Mouse (Mus musculus): Measurements from ENCODE around the gene Nudcd3. TPM values are rescaled to one million over a fixed set of nuclear protein-coding genes. Genes with fewer than 3 reads are reported as not detected.
A peak's percentile ranks its signal among the peaks of the same experiment; 100 is the strongest.
"Not testable (repeated sequence)": the region's sequence is repeated elsewhere in the genome, so short reads cannot be mapped to it uniquely, and the experiment has no call there.

Gene Nudcd3
- total RNA-seq, 2 experiments from 2014 or later = 45.8 to 52.3 TPM

DNA sequence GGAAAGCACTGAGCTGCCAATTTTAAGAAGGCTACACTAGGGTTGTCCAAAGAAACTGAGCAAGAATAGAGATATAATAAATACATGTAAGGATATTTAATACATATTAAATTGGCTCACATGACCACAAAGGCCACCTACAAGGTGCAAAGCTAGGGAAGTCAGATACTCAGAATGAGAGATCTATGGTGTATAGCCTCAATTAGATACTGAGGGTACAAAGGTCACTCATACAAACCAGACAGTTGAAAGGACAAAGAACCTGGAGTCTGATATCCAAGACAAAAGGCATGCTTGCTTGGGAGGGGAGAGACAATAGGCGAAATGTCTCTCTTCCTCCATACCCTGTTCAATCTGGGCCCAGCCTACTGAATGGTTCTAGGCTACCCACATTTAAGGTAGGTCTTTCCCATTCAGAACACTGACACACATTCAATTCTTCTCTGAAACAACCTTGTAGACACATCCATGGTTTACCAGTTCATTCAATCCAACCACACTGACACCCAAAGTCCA, 76.6 kb downstream of the Nudcd3 start:
- DNase-seq = no peak

DNA sequence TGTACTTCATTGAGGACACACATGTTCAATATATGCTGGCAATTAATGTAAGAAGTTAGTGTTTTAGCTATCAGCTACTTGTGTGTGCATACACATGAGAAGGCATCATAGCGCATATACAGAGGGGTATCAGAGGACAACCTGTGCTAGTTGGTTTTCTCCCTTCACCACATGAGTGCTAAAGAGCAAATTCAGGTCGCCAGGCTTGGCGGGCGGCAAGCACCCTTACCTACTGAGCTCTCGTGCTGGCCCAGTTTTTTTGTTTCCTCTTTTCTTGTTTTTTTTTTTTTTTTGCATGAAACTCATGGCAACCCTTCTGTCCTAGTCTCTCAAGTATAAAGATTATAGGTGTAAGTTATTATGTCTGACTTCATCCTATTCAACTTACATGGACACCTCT, 77.6 kb downstream of the Nudcd3 start:
- no peak for DNase-seq

DNA sequence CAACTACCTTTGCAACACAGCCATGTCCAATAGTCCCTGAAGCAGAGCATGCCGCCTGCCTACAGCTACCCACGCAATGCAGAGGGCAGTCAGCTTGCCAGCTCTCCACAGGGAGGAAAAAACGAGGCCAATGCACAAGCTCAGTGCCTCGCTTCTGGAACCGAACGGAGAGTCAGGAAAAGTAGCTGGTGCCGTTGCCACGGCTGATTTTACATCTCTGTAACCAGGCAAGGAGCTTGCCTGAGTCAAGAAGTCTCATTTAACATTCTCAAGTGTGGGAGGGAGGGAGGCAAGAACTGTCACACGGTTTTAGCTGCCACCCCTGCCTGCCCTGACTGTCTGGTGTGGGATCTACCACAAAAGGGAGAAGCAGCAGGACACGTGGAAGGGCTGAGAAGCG, 79.6 kb downstream of the Nudcd3 start:
- no peak for DNase-seq

DNA sequence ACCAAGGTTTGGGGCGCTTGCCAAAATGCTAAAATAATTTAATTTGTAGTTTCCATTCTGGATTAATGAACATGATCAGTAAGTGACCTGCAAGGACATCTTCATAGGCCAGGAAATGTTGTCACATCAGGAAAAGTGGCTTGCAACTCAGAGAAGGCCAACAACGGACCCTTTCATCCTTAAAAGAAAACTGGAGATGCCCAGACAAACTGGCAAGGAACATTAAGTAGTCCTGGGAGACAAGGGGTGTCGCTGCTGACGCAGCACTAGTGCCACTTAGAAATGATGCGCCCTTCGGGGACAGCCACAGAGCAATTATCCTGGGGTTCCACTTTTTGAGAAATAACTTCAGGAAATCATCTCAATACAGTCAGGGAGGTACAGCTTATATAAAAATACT, 80.2 kb downstream of the Nudcd3 start:
- DNase-seq = no peak

DNA sequence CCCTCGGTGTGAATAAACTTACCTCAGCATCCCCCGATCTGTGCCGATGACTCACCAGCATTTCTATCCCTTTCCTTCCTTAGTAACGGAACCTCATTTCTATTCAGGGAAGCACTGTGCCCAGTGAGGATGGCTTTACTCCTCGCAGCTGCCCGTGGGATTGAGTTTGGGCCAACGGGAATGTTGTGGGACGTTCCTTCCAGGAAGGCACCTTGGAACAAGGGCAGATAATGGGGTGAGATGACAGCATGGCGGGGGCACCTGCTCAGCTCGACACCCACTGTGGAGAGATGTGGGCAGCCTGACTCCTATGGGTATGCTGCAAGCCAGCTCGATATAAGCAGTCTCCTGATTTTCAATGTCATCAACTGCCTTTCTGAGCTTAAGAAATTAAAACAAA, 80.9 kb downstream of the Nudcd3 start:
- DNase-seq = no peak

DNA sequence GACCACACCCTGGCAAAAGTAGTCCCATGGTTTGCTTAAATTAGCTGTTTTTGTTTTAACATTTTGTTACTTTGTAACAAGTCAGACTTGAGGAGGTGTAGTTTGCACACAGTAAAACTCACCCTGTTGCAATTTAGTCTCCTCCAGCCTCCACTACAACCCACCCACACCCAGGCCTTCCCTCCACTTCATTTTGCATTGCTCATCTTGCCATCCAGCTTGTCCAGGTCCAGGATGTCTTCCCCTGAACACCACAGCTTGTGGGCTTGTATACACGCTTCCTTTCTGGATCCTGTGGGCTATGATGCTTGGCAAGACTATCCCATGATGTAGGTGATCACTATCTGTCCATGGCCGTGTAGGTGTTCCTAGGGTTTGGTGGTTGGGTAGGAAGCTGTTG, 82.3 kb downstream of the Nudcd3 start:
- no peak for DNase-seq

DNA sequence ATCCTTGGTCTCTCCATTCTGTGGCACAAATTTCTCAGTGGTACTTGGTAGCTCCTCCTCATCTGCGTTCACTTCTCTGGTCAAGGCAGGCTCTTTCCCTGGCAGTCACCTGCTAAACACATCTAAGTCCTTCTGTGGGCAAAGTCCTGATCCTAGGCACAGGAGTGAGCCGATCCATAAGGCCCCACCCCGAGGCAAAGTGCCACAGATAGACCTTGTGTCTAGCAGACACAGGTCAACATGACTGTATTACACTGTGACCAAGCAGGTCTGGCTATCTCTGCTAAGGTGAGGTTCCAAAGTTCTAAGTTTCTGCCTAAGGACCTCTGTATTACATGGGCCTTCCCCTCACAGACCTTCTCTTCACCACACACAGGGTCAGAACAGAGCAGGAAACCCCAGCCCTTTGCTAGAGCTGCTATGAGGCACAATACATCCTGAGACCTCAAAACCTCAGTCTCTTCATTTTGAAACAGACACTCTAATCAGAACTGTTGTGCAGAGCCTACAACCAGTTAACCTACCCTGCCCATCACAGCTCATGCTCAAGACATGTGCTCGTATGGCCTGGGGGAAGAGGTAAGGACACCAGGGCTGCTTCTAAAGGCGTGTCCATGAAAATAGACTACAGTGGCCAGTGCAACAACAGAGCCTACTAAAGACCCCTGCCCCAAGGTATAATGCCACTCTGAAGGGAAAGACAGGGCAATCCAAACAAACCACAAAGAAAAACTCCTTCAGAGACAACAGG, 88.3 kb downstream of the Nudcd3 start:
- DNase-seq = no peak

DNA sequence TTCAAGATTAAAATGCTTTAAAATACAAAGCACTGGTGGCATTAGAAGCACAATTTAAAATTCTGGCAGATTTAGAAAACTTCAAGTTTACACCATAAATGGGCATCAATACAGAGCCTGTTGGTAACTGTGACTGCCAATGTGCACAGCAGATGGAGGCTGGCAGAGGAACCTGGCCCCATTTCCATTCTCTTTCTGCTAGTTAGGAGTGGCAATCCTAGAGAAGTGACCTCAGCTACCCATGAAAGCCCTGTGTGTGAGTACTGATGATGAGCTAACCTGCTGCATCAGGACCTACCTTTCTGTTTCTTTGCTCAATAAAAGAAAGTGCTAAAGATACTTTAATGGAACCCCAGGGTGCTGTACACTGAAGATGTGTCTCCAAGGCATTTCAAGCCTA, 90.2 kb downstream of the Nudcd3 start:
- DNase-seq = no peak

DNA sequence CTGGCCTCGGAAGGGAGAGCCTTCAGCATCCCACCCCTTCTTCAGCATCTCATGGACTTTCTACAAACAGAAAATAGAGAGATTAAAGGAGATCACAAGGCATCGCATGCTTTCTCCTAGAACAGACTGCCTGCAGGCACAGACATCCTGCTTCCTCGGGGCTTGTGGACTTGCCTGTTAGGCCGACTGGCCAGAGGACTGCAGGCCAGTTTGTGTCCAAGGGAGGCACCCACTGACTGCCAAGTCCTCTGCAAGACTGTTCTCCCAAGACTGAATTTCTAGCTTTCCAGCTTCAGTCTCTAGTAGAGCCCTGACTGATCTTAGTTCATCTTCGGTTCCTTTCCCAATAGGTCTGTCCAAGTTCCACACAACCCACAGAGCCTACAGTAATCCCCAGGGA, 91.9 kb downstream of the Nudcd3 start:
- no peak for DNase-seq

DNA sequence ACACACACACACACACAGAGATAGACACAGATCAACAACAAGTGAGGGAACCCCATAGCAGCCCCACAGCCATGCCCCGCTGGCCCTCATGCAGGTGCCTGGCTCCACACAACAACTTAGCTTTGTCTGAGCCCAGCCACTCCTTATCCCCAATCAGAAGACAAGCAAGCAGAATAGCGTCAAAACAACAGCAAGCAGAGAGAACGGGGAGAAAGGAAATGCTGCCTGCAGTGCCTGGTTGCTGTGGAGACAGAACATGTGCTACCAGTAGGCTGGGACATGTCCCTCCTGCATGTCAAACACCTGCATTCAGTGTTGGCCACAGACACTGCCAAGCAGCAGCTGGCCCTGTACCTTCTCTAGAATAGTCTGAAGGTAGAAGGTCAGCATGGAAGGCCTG, 92.5 kb downstream of the Nudcd3 start:
- DNase-seq = no peak

DNA sequence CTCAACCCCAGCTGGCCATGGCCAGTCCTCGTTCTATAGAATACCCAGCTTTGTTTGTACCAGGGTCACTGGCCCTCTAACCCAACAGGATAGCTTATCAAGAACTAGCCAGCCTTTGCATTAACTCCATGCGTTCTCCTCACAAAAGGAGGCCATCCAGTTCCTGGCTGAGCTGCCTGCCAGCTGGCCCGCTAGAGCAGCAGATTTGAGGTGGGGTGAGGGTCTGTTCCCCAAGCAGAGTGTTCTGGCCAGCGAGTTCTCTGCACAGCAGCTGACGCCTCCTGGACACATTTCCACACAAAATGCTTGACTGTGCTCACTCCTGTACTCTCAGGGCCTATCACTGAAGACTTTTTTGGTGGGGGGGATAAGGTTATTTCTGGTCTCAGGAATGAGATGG, 95.5 kb downstream of the Nudcd3 start:
- no peak for DNase-seq

DNA sequence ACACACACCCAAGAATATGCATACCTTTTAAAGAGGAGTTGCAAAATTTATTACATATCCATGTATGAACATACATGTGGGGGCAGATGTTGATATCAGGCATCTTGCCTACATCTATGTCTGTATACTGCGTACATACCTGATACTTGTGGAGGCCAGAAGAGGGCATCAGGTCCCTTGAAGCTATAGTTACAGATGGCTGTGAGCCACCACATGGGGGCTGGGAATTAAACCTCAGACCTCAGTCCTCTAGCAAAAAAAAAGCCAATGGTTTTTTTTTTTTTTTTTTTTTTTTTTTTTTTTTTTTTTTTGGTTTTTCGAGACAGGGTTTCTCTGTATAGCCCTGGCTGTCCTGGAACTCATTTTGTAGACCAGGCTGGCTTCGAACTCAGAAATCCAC, 103.6 kb downstream of the Nudcd3 start:
- not testable (repeated sequence) for DNase-seq

DNA sequence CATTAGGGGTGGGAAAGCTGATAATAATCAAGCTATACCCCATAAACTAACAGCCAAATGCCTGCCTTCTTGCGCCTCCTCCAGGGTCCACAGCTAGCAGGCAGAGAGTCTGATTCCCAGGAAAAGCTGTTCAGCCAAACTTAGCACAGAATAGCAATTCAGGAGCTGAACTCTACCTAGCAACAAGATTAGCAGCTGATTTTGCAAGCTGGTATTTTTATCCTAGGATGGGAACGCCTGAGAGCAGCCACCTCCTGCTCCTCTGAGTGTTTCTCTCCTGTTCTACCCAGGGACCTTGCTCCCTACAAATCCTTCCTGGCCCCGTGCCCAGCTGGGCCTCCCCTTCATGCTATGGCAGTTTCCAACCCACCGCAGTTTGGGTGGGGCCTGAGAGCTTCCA, 113.2 kb downstream of the Nudcd3 start:
- DNase-seq = no peak

DNA sequence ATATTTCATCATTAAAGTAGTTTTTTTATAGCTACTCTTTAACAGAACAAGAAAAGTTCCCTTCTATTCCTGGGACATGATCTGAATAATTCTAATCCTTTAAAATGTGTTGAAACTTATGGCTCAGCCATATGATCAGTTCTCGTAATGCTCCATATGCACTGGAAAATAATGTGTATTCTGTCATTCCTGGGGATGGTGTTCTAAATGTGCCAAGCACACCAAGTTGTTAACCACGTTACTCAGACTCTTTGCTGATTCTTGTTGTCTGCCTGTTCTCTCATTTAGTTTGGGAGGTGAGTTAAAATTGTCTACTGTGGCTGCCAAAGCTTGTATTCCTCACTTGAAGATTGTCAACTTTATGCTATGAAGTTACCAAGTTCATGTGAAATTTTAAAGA, 121.5 kb downstream of the Nudcd3 start:
- DNase-seq = no peak

DNA sequence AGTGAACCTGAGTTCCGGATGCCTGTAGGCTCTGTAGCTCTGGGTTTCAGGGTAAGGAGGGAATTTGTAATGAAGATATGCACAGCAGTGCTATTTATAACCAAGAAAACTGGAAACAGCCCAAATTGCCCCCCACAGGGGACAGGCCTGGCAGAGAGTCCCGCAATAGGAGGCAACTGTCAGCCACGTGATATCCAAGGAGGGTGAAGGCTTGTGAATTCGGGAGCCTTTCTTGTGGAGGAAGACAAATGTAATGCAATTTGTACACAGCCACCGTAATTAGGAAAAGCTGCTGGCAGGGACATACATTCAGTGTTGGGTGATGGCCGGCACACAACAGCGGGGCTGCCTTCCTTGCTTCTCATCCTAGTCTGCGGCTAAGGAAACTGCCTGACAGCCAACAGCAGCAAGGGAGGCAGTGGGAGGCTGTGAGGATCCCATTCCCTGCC, 124.6 kb downstream of the Nudcd3 start:
- DNase-seq = peak; percentile 50

DNA sequence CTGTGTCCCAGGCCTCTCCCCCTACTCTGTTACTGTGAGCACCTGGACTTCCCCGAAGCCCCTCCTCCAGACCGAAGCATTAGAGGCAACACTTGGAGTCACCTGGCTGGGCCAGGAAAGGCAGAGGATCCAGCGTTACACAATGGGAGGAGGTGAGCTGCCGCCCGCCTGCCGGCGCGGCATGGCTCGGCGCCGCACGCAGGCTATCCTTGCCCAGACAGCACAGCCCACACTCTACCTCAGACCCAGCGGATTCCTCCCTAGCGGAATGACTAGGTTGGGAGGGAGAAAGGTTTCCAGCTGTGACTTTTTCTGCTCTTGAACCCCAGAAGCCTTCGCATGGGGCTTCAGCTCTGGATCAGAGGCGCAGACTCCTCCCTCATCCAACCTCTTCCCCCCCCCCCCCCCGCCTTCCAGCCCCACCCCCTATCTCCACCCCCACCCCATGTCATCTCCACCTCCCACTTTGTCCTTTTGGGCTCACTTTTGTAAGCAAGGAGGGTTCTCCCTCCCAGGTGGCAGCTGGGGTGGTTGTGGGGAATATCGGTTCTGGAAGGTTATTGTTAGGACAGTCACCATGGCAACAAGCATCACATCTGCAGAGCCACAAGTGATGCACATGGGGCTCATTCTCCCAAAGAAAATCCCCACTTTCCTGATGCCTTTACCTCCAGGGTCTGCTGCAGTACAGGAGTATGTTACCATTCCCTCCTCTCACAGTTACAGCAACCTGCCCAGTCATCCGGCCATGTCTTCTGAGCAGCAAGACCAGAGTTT, 131.8 kb downstream of the Nudcd3 start:
- no peak for DNase-seq

DNA sequence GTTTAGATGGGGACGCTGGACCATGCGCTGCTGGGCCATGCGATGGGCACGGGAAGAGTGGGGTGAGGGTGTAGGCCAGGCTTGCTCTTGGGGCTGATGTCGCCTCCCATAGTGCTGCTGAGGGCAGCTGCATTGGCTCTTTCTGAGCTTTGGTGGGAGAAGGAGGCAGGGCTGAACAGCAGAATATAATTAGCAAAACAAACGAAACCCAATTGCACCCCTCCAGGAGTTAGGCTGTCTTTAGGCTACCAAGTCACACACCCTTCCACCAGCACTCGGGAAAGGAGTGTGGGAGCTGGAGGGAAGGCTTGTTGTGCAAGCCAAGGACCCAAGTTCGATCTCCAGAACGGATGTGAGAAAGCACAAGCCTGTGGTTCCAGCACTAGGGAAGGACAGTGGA, 133.1 kb downstream of the Nudcd3 start:
- DNase-seq = no peak

DNA sequence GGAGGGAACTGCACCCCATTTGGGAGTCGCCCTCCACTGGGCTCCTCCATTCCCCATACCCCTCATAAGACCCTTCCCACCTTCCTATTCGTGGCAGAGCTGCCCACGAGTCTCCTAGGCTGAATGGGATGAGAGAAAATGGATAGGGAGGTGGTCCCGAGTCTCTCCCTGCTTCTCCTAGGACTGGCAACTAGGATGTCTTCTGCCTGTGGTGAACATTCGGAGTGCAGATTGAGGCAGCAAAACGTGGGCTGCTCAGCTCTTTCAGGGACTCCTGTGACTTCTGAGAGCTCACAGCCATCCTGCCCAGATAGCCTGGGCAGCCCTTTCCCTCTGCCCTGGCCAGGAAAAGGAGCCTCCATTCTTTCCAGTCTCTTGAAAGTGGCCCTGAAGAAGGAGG, 134.0 kb downstream of the Nudcd3 start, which contains the start of gene Camk2b:
TSS of gene Camk2b (minus strand) at position 187 of the 400 bp plus-strand sequence.
- DNase-seq = no peak

DNA sequence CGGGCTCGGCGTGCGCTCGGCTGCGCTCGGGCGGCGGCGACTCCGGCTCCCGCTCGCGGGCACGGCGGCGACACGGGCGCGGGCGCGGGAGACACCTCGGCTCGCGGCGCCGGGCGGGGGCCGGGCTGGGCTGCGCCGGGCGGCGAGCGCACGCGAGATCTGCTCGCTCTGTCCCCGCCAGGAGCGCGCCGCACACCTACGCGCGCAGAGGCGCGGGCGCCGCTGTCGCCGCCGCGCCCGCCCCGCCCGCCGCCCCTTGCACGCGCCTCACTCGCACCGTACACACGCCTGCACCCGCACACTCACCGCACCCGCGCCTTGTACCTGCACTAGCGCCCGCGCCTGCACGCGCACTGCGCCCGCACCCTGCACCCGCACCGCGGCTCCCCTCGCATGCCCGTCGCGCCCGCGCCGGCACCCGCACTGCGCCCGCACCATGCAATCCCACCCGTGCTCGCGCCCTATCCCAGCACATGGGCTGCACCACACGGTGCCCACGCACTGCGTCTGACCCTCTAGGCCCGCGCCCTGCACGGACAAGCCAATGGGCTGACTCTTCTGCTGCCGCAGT, 134.6 kb downstream of the Nudcd3 start:
- DNase-seq = no peak

DNA sequence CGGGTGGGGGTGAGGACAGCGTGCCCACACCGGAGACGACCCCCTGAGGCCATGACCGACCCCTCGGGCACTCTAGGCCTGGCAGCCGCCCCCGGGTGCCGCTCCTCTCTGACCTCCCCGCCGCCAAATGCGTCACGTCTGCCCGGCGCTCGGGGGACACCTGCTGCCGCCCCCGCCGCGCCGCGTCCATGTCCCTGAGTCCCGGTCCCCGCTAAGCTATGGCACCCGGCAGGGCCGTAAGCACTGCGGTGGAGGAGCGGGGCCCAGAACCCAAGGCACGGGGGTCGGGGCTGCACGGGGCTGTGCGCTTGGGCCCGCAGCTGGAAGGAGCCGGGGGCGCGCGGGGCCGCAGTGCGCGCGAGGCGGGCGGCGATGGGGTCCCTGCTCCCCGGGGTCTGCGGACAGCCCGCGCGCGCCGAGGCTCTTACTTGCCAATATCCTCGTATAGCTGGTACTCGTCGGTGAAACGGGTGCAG, 135.1 kb downstream of the Nudcd3 start:
- peak; percentile 37 for DNase-seq

DNA sequence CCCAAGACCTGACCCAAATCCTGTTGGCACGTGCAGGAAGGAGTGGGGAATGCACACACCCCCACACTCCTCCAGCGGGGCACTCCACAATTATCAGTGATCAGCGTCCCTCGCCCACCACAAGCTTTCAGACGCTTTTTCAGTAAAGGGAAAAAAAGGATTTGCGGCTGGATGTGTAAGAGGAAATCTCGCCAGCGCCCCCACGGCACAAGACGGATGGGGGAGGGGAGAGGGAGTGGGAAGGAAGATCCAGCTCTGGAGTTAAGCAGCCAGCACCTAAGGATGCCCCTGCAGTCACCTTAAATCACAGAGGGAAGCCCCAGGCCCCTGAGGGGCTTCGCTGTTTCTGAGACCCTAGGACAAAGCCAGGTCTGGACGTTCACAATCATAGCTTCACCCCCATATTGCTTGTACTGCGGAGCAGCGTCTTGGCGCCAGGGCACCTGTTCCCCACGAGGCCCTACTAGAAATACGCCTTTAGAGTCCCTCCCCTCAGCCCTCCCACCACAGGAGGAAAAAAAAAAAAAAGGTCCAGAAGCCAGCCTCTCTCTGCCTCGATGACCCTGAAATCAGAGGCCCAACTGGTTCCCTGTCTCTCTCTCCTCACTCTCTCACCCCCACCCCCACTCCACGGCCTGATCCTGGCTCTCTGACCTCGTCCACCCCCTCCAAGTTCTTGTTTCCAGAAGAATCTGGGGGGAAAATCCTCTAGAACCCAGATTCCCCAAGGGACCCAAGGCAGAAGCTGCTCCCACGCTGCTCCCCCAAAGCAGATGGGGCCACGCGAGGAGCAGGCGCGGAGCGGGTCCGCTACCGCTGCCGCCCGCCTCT, 135.8 kb downstream of the Nudcd3 start:
- DNase-seq = no peak

All from adrenal gland, postnatal 10 days (tissue).